Mouse (Mus musculus): ENCODE data around the gene Sv2a.

- TF ChIP-seq POLR2A (IDR thresholded peaks at IDR 0.05; ENCODE audit: low read depth, low read length) (peak; percentile 94), CTCF (IDR thresholded peaks at IDR 0.05; ENCODE audit: borderline replicate concordance, insufficient read depth, low read length) (no peak)
Observed at GRCm38 (mm10) chr3:96220765-96221639, 40.1 kb downstream of the Sv2a start, which contains the start of the genes Hist2h2ac and Hist2h2be.
